Mouse (Mus musculus): Measurements from ENCODE around the gene Krr1.

Krr1 gene

DNA sequence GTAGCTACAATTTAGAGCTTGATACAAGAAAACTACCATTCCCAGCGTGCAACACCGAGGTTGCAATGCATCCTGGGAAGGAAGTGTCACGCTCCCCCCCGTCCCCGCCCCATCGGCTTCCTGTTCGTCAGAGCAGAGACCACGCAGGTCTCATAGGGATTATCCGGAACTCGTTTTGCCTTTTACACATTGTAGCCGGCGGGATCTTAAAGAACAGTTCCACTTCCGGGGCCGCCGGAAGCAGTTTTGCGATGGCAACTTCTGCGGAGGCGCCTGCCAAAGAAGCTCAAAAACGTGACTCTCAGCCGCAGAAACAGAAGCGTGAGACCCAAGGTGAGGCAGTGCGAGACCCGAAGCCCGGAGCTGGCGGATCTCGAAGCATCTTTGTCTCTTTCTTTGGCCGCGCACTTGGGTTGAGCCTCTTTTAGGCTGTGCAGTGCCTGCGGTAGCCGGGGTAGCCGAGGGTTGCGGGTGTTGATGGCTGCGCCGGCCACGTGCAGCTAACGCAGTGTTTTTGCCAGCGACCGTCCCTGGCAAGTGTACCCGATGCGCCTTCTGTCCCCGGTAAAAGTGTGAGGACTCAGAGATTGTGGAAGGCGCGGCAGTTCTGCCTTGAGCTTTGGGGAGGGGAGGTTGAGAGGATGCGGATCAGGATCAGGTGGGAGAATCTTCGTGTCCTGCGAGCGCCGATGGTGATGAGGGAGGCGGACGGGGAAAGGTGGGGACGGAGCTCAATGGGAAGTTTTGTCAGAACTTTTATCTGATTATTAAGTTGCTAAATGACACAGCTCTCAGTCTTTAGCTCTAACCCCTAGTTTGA lies at the start of gene Krr1:
Gene Krr1 (plus strand): TSS at position 123 of the 820 bp plus-strand sequence.
- DNase-seq (ENCODE audit: low spot score in 2 of 2), result peak; percentile 82 to 83

DNA sequence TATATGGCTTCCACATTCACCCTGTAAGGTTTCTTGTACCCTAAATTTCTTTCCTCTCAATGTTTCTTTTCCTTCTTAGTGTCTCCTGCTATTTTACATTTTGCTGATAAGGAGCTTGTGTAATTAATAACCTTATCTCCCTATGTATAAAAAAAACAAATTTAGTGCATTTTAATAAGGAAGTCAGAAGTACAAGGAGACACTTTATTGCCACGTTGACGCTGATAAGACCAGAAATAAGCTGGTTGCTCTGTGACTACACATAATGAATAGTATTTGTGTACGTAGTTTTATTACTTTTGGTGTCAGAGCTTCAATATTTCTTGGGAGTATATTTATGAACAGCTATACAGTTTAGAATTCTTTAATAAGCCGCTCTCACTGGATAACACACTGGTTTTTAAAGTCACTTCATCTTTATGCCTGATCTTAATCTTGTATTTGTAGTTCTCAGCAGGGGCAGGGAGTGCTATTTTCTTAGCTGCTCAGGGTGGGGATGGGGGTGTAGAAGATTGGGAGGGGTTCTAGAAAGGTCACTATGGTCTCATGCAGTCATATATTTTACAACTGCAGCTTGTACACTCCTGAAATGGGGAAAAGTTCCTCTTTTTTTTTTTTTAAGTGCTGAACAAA lies 48.8 kb upstream of the Krr1 start:
- no peak for DNase-seq (ENCODE audit: low spot score in 2 of 2)

DNA sequence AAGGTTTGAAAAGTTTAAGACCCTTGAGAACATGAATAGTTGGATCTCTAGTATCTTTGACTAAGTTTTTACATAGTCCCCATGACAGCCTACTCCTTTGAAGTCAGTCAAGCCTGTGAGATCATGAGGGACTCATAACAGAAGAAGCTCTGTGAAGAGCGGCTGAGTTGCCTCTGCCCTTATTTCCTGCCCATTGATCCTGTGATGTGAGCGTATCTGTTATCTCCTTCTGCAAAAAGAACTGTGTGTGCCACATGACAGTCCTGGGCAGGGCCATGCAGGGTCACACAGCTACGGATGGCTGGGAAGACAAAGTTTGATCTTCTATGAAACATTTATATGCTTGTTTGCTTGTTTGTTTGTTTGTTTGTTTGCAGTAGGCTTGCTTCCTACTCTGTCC lies 48.3 kb upstream of the Krr1 start:
- no peak for DNase-seq (ENCODE audit: low spot score in 2 of 2)

DNA sequence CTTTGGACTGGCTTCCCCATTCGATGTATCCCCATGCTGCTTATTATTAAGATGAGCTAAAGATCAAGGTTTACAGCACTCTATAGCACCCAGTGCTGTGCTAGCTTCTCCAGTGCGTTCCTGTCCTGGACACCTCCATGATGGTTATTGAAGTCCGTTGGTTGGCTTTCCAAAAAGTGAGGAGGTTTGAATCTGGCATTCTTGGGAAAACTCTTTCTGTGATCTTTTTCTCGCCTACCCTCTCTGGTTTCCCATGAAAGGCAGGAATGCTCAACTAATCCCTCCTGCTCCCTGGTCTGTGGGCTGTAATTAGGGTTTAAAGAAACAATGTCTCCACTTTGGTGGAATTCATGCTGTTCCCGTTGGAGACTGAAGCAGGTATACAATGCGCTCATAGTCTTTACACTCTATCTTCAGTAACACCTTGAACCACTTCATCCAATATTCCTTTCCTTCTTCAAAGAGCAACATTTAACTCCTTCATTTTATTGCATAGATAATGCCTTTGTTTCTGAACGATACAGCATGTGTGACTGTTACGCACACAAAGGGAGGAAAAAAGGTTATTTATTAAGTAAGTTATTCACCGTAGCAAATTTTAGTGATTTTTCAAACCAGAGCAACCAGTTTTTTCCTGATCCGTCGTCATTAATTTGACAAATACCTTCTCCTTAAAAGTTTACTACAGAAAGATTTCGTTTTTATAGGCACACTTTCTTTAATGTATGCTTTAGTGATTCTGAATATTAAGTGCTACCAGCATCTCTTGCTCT lies 47.6 kb upstream of the Krr1 start:
- DNase-seq (ENCODE audit: low spot score in 2 of 2), result no peak

DNA sequence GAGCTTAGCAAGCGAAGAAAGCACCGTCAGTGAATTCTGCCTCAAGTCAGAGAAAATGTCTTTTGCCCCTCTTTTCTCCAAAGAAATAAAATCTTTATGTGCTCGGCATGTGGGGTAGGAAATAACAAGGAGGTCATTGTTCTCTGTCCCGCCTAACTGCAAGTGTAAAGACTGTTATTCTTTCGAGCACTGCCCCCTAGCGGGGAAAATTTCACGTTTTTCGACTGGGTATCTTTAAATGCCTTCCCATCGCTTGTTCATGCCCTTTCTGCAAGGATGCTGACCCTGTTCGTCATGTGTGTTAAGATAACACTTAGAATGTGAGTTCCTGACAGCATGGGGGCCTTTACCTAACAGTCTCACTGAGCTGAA lies 47.0 kb upstream of the Krr1 start:
- peak; percentile 69 to 93 for DNase-seq (ENCODE audit: low spot score in 2 of 2)

DNA sequence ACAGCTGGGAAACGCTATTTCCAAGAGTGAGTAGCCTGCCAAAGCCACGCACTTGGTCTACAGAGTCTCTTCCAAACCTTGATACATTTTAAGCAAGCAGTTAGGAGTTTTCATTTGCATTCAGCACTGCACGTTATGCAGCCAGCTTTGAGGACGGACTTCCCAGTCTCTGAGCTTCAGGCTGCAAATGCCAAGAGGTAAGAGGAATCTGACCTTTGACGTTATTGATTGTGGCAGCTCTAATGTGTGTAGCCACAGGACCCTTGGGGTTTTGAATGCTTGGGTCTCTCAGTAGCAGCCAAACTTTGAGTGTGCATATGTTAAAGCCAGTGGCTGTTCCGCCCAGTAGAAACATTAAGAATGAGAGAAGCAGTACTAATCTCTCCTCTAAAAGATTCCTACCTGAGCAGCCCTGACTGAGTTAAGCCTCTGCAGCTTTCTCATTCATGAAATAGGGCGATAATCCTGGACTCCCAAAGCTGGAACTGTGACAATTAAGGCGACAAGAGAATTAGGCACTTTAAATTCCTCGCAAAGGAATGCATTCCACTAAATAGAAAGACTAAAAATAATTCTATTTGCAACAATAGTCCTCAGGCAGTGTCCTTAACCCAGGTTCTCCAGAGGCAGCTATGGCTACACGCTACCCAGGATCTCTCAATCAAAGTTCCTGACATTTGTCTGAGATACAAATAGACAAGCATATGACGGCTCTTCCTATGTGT lies 39.7 kb upstream of the Krr1 start:
- DNase-seq (ENCODE audit: low spot score in 2 of 2), result no peak

DNA sequence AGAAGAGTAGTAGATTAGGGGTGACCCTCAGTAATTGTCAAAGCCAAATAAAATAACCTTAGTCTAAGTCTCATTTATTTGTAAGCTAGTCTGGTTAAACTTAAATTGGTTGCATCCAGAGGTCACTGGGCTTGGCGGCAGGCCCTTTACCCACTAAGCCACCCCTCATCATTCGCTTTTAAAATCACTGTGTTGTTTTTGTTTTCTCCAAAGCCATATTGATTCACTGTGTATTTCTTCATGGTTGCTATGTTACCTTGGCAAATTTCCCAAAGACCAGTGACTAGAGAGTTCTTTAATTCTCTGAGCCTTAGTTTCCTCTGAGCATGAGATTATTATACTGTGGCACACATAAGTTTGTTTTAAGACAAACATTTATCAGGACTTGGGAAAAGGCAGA lies 37.3 kb upstream of the Krr1 start:
- no peak for DNase-seq (ENCODE audit: low spot score in 2 of 2)

DNA sequence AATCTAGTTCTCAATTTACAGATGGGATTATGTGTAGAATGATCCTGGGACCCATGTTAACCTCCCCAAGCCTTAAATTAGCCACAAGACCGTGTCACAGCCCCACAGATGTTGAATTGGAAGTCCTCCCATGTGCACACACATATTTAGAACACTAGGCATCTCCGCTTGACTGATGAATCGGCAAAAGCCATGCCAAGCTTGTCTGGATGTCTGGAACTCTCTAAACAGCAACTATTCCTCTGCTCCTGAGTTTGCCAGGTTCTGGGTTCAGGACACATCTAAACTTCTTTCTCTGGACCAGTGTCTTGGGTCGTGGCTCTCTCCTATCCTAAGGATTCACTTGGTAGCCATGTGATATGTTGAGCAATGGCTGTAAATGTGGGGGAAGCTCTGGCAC lies 36.4 kb upstream of the Krr1 start:
- no peak for DNase-seq (ENCODE audit: low spot score in 2 of 2)

DNA sequence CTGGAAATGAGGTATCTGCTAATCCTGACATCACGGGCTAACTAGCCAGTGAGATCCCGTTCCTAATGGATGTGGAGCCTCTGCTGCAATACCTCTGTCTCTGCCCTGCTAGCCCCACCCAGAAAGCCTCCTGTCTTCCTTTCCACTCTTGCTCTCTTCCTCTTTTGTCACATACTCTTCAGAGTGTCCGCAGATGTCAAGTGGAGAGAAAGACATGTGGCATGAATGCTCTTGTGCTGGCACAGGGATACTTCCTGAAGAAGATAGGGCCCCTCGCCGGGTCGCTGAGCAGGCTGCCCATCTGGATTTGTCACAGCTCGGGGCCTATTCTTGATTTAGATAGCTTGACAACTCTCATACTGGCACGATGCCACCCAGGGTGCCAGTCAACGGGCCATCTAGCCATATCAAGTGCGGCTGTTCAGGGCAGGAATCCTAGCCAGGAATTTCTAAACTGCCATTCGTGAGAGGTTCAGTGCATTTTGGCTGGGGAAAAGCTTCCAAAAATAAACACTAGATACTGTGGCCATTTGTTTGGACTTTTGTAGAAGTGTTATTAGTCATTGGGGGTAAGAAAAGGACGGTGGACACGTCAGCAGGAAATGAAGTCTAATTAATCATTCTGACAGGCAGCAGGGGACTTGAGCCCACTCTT lies 35.8 kb upstream of the Krr1 start:
- peak in 1 of 2 experiments; percentile 22 for DNase-seq (ENCODE audit: low spot score in 2 of 2)

DNA sequence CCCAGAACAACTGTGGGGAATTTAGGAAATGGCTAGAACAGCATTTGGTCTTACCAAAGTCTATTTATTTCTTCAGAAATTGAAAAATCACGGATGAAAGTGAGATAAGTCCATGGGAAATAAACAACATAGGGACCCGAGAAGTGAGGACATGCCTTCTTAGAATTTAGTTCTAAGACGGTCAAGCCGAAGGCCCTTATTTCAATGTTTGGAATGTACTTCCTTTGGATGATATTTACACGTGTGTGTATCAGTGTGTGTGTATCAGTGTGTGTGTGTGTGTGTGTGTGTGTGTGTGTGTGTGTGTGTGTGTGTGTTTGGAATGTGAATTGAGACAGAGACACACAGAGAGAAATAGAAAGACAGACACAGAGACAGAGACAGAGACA lies 35.3 kb upstream of the Krr1 start:
- DNase-seq (ENCODE audit: low spot score in 2 of 2), result no peak

DNA sequence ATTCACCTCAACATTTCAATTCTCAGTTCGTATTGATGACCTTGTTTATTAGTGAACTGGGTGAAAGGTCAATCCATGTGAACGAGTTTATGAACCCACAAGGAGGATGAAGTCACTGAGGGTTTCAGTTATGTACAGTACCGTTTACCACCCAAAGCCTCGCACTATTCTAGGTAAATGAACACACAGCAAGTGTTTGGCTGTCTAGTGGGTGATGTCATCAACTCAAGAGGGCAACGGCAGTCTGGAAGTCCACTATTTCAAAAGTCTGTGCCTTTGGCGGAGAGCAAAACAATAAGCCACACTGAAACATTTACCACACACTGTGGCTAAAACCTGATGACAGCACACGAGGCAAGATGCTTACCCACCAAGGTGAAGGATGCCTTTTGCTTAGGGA lies 29.4 kb upstream of the Krr1 start:
- DNase-seq (ENCODE audit: low spot score in 2 of 2), result no peak

DNA sequence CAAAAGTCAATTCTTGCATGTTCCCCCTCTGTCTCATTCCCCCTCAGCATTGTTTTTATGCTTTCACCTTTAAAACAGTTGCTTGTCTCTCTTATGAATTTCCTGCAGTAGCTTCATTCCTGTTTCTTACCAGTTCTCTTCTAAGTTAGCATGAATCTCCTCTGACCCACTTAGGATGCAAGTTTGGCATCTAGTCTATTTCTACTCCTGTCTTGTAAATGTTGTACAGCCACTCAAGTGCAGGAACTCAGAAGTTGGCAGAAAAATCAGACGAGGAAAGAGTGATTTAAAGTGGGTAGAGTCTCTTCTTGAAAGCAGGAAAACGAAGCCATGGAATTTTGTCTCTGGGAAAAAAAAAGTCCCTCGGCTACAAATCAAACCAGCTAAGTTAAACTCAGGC lies 26.9 kb upstream of the Krr1 start:
- no peak for DNase-seq (ENCODE audit: low spot score in 2 of 2)

DNA sequence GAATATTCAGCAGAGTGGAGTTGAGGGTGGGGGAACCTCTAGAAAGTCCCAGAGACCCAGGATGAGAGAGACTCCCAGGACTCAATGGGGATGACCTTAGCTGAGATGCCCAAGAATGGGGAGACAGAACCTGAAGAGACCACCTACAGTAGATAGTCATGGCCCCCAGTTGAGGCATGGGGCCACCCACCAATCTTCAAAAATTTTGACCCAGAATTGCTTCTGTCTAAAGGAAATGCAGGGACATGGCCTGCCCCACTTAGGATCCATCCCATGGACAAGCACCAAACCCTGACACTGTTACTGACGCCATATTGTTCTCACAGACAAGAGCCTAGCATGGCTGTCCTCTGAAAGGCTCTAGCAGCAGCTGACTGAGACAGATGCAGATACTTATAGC lies 24.4 kb upstream of the Krr1 start:
- DNase-seq (ENCODE audit: low spot score in 2 of 2), result no peak

DNA sequence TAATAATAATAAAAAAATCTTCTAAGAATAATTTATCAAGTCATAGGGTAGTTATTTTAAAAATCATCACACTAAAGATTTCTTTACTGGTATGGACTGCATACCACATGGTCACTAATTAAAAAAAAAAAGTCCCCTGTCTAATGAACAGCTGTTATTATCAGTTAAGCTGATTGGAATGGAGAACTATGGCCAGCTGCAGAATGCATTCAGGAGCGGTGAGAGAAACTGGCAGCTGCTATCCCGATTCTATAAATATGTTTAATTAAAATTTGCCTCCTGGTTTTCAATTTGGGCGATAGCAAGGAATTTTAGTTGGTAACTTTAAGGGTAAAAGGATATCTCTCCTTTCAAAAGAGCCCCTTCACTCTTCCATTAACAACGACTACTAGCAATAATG lies 23.5 kb upstream of the Krr1 start:
- no peak for DNase-seq (ENCODE audit: low spot score in 2 of 2)

DNA sequence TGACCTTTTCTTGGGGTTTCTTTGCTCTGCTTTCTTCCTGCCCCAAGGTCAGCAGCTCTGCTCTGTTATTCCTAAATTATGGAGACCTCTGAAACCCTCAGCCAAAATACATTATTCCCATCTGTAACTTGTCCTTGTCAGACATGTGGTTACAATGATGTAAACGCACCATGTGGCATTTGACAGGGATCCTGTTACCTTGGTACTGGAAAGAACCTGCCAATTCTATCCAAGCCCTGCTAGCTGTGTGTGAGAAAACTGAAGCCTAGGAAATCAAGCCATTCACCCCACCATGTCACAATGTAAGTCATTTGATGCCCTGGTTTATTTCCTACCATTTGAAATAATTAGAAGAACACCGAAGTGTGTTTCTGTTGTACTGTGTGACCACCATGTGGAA lies 16.6 kb upstream of the Krr1 start:
- no peak for DNase-seq (ENCODE audit: low spot score in 2 of 2)

DNA sequence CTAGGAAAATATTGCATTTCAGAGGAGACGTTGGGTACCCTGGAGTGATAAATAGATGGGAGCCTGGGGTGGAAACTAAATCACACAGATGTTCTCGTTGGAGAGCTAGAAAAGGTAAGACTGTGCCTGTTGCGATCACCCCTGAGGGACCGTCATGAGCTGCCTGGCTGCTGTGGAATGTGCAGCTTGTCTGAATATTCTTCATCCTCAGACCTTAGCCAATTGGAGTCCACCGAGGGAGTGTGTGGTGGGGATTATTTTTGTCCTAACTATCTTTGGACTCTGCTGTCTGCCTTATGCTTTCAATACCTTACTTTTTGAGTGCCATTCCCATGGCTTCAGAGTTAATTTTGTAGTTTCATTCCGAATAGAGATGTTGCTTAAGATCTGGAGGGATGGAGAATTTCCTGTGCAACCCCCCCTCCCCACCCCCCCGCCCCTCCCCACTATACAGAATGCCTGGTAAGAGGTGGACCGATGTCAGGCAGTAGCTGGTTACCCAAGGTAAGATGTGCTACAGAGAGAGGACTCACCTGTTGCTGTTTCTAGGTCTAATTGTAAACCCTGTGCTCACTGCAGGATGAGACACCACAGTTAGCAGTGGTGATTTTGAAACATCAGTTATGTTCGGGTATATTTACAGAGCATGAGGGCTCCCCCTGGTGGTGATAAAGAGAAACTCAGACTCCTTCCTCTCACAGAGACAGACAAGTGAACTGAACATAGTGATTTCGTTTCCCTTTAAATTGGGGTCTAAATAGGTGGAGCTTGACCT lies 15.0 kb upstream of the Krr1 start:
- no peak for DNase-seq (ENCODE audit: low spot score in 2 of 2)

DNA sequence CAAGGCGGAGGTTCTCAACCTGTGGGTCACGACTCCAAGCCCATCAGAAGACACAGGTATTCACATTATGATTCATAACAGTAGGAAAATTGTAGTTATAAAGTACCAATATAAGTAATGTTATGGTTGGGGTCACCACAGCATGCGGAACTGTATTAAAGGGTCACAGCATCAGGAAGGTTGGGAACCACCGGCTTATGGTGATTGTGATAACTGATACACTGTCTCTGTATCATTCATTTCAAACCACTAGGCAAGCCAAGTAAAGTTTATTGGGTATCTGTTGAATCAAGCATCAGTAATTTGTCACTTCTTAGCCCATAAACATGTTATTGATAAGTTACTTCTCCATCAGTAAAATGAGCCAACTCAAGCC lies 14.4 kb upstream of the Krr1 start:
- no peak for DNase-seq (ENCODE audit: low spot score in 2 of 2)

DNA sequence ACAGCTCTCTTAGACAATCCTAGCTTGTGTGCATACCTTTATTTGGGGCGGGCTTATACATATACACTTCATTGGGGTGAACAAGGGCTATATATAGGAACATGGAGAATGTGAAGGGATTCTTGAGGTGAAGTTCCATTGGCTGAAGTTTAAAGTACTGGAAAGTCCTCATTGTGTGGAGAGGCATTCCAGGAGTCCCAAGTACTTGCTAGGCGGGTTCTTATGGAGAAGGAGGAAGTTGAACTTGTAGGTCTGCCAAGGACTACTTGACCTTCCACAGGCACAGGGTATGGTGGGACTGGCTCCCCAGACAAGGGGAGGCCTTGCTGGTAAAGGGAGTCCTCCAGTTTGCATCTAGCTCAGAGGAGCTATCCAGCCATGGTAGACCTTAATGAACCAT lies 13.1 kb upstream of the Krr1 start:
- no peak for DNase-seq (ENCODE audit: low spot score in 2 of 2)

DNA sequence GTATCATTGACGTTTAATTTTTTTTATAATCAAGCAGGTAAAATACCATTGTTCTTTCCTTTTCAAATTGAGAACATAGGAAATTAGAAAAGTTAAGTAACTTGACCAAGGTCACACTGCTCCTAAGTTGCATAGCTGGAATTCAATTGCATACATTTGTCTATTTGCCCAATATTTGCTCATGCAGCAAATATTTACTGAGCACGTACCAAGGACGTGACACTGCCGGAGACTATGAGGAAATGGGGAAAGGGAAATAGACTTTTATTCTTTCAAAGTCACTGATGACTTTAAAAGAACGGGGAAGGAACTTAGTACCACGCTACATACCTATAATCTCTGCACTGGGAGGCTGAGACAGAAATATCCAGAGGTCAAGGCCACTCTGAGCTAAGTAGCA lies 12.0 kb upstream of the Krr1 start:
- DNase-seq (ENCODE audit: low spot score in 2 of 2), result no peak

DNA sequence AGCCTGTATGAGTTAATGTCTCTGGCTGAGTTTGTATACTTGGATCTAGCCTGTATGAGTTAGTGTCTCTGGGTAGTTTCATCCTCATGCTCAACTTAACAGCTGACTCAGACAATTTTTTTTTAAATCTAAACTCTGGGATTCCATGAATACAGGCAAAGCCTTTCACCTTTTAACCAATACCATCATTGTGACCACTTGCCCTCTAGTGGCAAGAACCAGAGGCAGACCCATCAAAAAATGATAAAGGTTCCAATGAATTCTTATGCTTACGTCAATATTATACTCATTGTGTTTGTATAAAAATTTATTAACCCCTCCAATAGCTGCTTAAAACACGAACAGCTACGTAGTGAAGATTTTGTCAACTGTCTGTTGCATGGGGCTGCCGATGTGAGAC lies 6.1 kb upstream of the Krr1 start:
- DNase-seq (ENCODE audit: low spot score in 2 of 2), result no peak

DNA sequence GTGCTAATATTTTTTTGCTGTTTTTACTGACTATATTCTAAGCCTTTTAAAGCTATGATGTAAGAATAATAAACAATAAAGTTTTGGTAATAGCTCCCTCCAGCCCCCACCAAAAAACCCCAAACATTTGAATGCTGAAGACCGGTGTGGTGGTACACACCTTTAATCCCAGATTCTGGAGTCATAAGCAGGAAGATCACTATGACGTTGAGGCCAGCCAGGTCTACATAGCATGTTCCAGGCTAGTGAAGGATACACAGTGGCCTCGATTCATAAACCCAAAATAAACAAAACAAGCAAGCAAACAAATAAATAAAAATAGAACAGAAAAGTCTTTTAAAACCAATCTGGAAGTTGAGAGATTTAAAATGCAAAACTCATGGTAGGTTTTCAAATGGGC lies 535 bp upstream of the Krr1 start:
- no peak for DNase-seq (ENCODE audit: low spot score in 2 of 2)

All from urinary bladder, postnatal 4 days (tissue).